Mouse (Mus musculus) right cerebral cortex, postnatal 4 days (tissue): ENCODE data around the gene Top2a.

Source experiments
- DNase-seq: peaks from one replicate; pipeline ENCODE4 v3.0.0-alpha.2; 2022

Top2a gene

GRCm38 (mm10) chr11:98944897-98945604, 78.9 kb downstream of the Top2a start:
- DNase-seq: no peak

- DNase-seq: no peak
Measured at GRCm38 (mm10) chr11:98943741-98944461, 80.1 kb downstream of the Top2a start.
